Mouse (Mus musculus): Measurements from ENCODE around the gene Grid2ip. TPM values are rescaled to one million over a fixed set of nuclear protein-coding genes. Genes with fewer than 3 reads are reported as not detected.
A peak's percentile ranks its signal among the peaks of the same experiment; 100 is the strongest.

Gene Grid2ip
- polyA plus RNA-seq, 1 experiment from 2014 or later = 0.51 TPM

DNA sequence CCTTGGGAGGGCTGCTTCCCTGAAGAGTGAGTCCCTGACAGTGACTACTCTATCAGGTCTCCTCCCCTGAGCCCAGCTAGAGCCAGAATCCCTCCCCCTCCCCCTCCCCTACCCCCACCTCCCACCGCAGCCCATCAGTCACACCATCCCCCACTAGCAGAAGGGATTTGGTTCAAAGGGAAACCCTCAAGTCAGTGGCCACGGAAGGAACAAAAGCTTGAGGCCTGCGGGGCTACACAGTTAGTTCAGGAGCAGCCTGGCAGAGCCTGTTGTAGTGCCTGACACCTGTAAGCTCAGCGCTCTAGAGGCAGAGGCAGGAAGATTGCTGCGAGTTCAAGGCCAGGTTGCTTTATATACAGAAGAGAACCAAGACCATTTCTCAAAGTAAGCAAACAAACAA, 1.1 kb upstream of the Grid2ip start:
- Histone ChIP-seq H3K27me3 (replicated peaks; ENCODE audit: control insufficient read depth, insufficient read depth, low read length) (peaks cover 12% of the 10 kb centered on the region), H3K9ac (ENCODE audit: low read depth, low read length) (no peak overlapping the region), H3K4me1 (ENCODE audit: control insufficient read depth, insufficient read depth, low read length) (peaks cover 10% of the 10 kb centered on the region), H3K9me3 (ENCODE audit: control insufficient read depth, low read length) (0 out of 2 replicates have a peak, but pooled peaks cover 2% of the 10 kb centered on the region), H3K36me3 (ENCODE audit: control insufficient read depth, insufficient read depth, low read length) (no peaks in the 10 kb centered on the region), H3K4me3 (ENCODE audit: low read depth, low read length) (no peak overlapping the region), H3K4me2 (ENCODE audit: low read depth, low read length) (no peak overlapping the region), H3K27ac (replicated peaks; ENCODE audit: low read depth, low read length) (no peak overlapping the region)
- ATAC-seq (ENCODE audit: low read depth) = no peak
- 36% methylated on average over 5 of the region's 5 CpGs for WGBS
- DNase-seq (ENCODE audit: low spot score) = no peak

DNA sequence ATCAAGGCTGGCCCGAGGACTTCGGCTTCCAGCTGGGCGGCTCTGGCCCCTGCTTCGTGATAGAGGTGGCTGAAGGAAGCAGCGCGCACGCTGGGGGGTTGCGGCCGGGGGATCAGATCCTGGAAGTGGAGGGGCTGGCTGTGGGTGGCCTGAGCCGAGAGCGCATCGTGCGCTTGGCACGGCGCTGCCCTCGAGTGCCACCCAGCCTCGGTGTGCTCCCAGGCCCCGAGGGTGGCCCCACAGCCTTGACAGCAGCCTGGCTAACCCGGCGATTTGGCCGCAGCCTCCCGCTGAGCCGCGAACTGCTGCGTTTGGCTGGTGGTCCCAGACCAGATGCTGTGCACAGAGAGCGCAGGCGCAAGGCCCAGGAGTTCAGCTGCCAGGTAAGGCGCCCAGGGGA, 426 bp downstream of the Grid2ip start:
- H3K27ac ChIP-seq (replicated peaks; ENCODE audit: low read depth, low read length) = no peak overlapping the region
- H3K27me3 ChIP-seq (replicated peaks; ENCODE audit: control insufficient read depth, insufficient read depth, low read length) = peaks cover 12% of the 10 kb centered on the region
- peak overlapping the region; percentile 26 for H3K4me3 ChIP-seq (ENCODE audit: low read depth, low read length)
- DNase-seq (ENCODE audit: low spot score) = no peak
- 0 out of 2 replicates have a peak, but pooled peaks cover 2% of the 10 kb centered on the region for H3K9me3 ChIP-seq (ENCODE audit: control insufficient read depth, low read length)
- peaks cover 10% of the 10 kb centered on the region for H3K4me1 ChIP-seq (ENCODE audit: control insufficient read depth, insufficient read depth, low read length)
- peak overlapping the region; percentile 51 for H3K4me2 ChIP-seq (ENCODE audit: low read depth, low read length)
- no peaks in the 10 kb centered on the region for H3K36me3 ChIP-seq (ENCODE audit: control insufficient read depth, insufficient read depth, low read length)
- WGBS = under 1% methylated on average over 17 of the region's 28 CpGs
- ATAC-seq (ENCODE audit: low read depth) = no peak
- peak overlapping the region; percentile 57 for H3K9ac ChIP-seq (ENCODE audit: low read depth, low read length)

DNA sequence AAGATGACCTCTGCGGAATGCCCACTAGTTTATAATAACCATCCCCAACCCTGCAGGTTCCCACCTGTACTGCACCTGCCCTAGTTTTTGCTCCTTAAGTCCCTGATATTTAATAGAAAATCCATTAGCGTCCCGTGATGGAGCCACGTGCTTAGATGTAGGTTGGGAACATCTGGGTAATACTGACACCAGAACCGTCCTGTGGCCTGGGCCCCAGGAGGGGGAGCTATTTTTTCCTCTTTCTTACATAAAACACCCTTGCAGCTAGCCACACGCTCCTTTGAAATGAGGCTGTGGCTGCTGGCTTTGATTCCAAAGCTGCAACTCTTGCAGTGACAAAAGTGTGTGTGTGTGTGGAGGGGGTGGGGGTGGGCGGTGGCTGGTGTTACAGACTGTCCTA, 2.1 kb downstream of the Grid2ip start:
- Histone ChIP-seq H3K36me3 (ENCODE audit: control insufficient read depth, insufficient read depth, low read length) (no peaks in the 10 kb centered on the region), H3K27me3 (replicated peaks; ENCODE audit: control insufficient read depth, insufficient read depth, low read length) (peaks cover 22% of the 10 kb centered on the region), H3K4me2 (ENCODE audit: low read depth, low read length) (no peak overlapping the region), H3K4me1 (ENCODE audit: control insufficient read depth, insufficient read depth, low read length) (peaks cover 19% of the 10 kb centered on the region), H3K27ac (replicated peaks; ENCODE audit: low read depth, low read length) (no peak overlapping the region), H3K9me3 (ENCODE audit: control insufficient read depth, low read length) (no peaks in the 10 kb centered on the region), H3K4me3 (ENCODE audit: low read depth, low read length) (no peak overlapping the region), H3K9ac (ENCODE audit: low read depth, low read length) (no peak overlapping the region)
- DNase-seq (ENCODE audit: low spot score) (no peak), ATAC-seq (ENCODE audit: low read depth) (no peak)
- WGBS = 31% methylated on average over 7 of the region's 7 CpGs

DNA sequence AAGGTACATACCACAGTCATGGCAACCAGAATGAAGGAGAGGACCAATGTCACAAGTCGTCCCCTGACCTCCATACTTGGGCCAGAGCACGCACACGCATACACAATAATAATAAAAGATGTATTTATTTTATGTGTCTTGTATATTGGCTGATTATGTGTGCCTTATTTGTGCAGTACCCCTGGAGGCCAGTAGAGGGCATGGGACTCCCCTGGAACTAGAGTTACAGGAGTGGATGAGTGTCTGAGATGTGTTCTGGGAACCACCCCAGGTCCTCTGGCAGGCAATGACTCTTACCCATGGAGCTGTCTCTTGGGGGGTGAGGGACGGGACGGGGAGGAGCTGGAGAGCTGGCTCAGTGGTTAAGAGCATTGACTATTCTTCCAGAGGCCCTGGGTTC, 2.9 kb downstream of the Grid2ip start:
- DNase-seq (ENCODE audit: low spot score) (no peak), ATAC-seq (ENCODE audit: low read depth) (no peak)
- no peak overlapping the region for H3K9ac ChIP-seq (ENCODE audit: low read depth, low read length)
- peaks cover 21% of the 10 kb centered on the region for H3K4me1 ChIP-seq (ENCODE audit: control insufficient read depth, insufficient read depth, low read length)
- H3K27ac ChIP-seq (replicated peaks; ENCODE audit: low read depth, low read length) = no peak overlapping the region
- H3K4me3 ChIP-seq (ENCODE audit: low read depth, low read length) = no peak overlapping the region
- H3K36me3 ChIP-seq (ENCODE audit: control insufficient read depth, insufficient read depth, low read length) = no peaks in the 10 kb centered on the region
- H3K9me3 ChIP-seq (ENCODE audit: control insufficient read depth, low read length) = no peaks in the 10 kb centered on the region
- H3K27me3 ChIP-seq (replicated peaks; ENCODE audit: control insufficient read depth, insufficient read depth, low read length) = peaks cover 27% of the 10 kb centered on the region
- H3K4me2 ChIP-seq (ENCODE audit: low read depth, low read length) = no peak overlapping the region
- 60% methylated on average over 5 of the region's 5 CpGs for WGBS

DNA sequence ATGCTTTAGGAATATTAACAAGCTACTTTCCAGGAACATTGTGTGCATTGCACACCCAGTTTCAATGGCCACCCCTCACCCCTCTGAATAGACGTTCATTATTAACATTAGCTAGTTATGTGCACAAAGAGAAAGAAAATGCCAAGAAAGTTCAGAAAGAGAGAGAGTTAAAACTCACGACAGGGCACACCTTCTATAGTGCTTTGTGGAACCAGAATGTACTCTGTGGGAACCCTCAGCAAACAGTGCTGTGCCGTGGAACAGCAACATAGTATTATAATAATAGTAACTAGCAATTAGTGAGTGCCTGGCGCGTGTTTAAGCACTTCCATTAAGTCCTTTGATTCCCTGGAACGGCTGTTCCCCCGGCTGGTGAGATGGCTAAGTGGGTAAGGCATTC, 4.3 kb downstream of the Grid2ip start:
- Histone ChIP-seq H3K27me3 (replicated peaks; ENCODE audit: control insufficient read depth, insufficient read depth, low read length) (peaks cover 38% of the 10 kb centered on the region), H3K4me1 (ENCODE audit: control insufficient read depth, insufficient read depth, low read length) (peaks cover 21% of the 10 kb centered on the region), H3K9me3 (ENCODE audit: control insufficient read depth, low read length) (no peaks in the 10 kb centered on the region), H3K4me3 (ENCODE audit: low read depth, low read length) (no peak overlapping the region), H3K27ac (replicated peaks; ENCODE audit: low read depth, low read length) (no peak overlapping the region), H3K4me2 (ENCODE audit: low read depth, low read length) (no peak overlapping the region), H3K9ac (ENCODE audit: low read depth, low read length) (no peak overlapping the region), H3K36me3 (ENCODE audit: control insufficient read depth, insufficient read depth, low read length) (no peaks in the 10 kb centered on the region)
- ATAC-seq (ENCODE audit: low read depth) (no peak), DNase-seq (ENCODE audit: low spot score) (no peak)
- 57% methylated on average over 7 of the region's 7 CpGs for WGBS

DNA sequence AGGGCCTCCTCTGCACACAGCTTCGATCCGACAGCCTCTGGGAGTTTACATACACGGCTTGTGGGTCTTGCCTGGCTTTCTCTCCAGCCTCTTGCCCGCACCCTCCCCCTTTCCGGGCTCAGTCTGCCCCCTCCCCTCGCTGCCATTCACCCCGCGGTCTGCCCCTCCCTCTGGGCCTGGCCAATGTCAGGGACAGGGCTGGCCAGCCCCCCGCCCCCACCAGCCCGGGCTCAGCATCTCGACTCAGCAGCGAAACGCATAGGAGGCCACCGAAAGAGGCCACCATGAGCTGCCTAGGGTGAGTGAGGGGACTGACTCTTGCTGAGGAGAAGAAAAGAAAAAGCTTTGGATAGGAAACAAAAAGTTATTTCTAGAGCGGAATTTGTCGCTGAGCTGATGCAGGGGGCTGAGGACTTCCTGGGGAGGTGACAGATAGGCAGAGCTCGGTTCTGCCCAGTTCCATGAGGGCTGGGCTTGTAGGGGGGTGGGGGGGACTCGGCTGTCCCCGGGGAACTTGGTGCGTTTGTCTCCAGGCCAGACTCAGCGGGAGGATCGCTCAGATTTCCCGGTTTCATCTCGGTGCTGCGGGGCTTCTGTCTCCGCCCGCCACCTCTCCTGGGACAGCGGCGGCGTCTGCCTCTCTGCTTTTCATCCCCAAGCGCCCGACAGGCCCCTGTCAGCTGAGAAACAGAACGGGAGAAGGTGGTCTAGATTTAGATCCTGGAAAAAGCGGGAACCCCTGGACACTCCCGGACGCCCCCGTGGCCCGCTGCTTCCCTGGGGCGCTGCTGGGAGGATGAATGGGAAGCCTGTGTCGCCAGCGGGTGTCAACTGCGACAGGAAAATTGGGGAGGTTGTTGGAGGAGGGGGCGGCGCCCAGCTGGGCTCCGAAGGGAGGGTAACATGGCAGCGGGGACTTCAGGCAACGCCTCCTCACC, 6.8 kb downstream of the Grid2ip start:
- Histone ChIP-seq H3K9me3 (ENCODE audit: control insufficient read depth, low read length) (no peaks in the 10 kb centered on the region), H3K4me2 (ENCODE audit: low read depth, low read length) (peak overlapping the region; percentile 92), H3K27me3 (replicated peaks; ENCODE audit: control insufficient read depth, insufficient read depth, low read length) (peaks cover 46% of the 10 kb centered on the region), H3K4me1 (ENCODE audit: control insufficient read depth, insufficient read depth, low read length) (peaks cover 11% of the 10 kb centered on the region), H3K4me3 (ENCODE audit: low read depth, low read length) (peak overlapping the region; percentile 50), H3K36me3 (ENCODE audit: control insufficient read depth, insufficient read depth, low read length) (no peaks in the 10 kb centered on the region), H3K9ac (ENCODE audit: low read depth, low read length) (peak overlapping the region; percentile 58), H3K27ac (replicated peaks; ENCODE audit: low read depth, low read length) (no peak overlapping the region)
- DNase-seq (ENCODE audit: low spot score) (peak; percentile 43), ATAC-seq (ENCODE audit: low read depth) (peak; percentile 78)
- 1% methylated on average over 46 of the region's 47 CpGs for WGBS

DNA sequence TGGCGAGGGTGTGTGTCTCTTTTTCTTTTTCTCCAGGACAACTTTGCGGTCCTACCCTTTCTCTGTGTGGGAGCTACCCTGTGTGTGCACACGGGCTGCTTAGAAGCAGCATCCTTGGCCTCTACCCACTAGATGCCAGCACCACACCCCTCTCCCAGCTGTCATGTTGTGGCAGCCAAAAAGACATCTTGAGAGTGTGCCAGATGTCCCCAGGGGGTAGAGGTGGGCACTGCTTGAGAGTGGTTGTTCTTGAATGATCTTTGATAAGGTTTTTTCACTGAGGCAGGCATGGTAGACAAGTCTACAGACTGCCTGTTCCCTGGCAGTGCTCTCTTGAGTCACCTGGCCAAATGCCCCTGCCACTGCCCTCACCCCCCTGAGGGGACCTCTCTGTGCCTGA, 10.8 kb downstream of the Grid2ip start:
- Histone ChIP-seq H3K9me3 (ENCODE audit: control insufficient read depth, low read length) (no peaks in the 10 kb centered on the region), H3K27me3 (replicated peaks; ENCODE audit: control insufficient read depth, insufficient read depth, low read length) (peaks cover 86% of the 10 kb centered on the region), H3K27ac (replicated peaks; ENCODE audit: low read depth, low read length) (no peak overlapping the region), H3K4me2 (ENCODE audit: low read depth, low read length) (no peak overlapping the region), H3K4me1 (ENCODE audit: control insufficient read depth, insufficient read depth, low read length) (peaks cover 19% of the 10 kb centered on the region), H3K36me3 (ENCODE audit: control insufficient read depth, insufficient read depth, low read length) (no peaks in the 10 kb centered on the region), H3K9ac (ENCODE audit: low read depth, low read length) (no peak overlapping the region), H3K4me3 (ENCODE audit: low read depth, low read length) (no peak overlapping the region)
- no peak for DNase-seq (ENCODE audit: low spot score)
- ATAC-seq (ENCODE audit: low read depth) = no peak
- WGBS = 71% methylated on average over 3 of the region's 3 CpGs

DNA sequence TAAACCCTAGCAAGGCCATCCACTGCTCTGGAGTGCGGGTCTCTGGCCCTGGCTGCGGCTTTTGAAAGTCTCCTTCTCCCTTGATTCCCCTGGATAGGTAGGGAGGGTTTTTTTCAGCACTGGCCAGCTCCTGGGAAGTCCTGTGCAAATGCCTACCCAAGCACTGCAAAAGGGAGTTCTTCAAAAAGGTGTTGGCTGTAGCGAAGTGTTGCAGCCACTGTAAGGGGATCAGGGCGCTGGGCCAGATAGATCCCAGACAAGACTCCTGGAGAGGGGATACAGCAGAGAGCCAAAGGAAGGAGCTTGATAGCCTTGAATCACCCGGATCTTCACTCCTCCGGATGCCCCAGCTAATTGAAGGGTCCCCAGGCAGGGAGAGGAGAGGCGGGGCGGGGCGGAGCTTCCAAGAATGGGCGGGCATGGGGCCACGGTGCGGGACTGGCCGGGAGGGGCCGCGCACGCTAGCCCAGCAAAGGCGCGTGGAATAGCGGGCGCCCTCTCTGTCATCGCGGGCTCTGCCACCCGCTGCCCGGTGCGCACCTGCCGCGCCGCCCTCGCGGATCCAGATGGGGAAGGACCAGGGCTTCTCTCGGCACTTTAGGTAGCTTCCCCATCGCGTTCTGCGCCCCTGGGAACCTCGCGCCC, 12.6 kb downstream of the Grid2ip start:
- no peak for DNase-seq (ENCODE audit: low spot score)
- H3K9me3 ChIP-seq (ENCODE audit: control insufficient read depth, low read length) = no peaks in the 10 kb centered on the region
- ATAC-seq (ENCODE audit: low read depth) = 0 out of 2 replicates have a peak, but pooled peaks have one; percentile 33
- peaks cover 86% of the 10 kb centered on the region for H3K27me3 ChIP-seq (replicated peaks; ENCODE audit: control insufficient read depth, insufficient read depth, low read length)
- peak overlapping the region; percentile 27 for H3K4me3 ChIP-seq (ENCODE audit: low read depth, low read length)
- H3K4me2 ChIP-seq (ENCODE audit: low read depth, low read length) = peak overlapping the region; percentile 46
- H3K4me1 ChIP-seq (ENCODE audit: control insufficient read depth, insufficient read depth, low read length) = 0 out of 2 replicates have a peak, but pooled peaks cover 11% of the 10 kb centered on the region
- H3K27ac ChIP-seq (replicated peaks; ENCODE audit: low read depth, low read length) = no peak overlapping the region
- no peak overlapping the region for H3K9ac ChIP-seq (ENCODE audit: low read depth, low read length)
- no peaks in the 10 kb centered on the region for H3K36me3 ChIP-seq (ENCODE audit: control insufficient read depth, insufficient read depth, low read length)
- WGBS = 3% methylated on average over 13 of the region's 36 CpGs

Data from embryonic facial prominence, embryonic 14.5 days (tissue).